Mouse (Mus musculus) hindbrain, embryonic 12.5 days (tissue): ENCODE data around the gene Nos1. TPM values are rescaled to one million over a fixed set of nuclear protein-coding genes. Genes with fewer than 3 reads are reported as not detected.
A peak's percentile ranks its signal among the peaks of the same experiment; 100 is the strongest.

Experiments used
- ATAC-seq: fragments of 200-750 bp; cut with Nextera tagmentation; 2 replicates; pipeline ENCODE4 v1.8.0; 2017; ENCODE audit warnings: moderate TSS enrichment; ENCODE audit not compliant: low FRiP score
- H3K27ac ChIP-seq: fragments of 300-500 bp; sonication (generic); 2 replicates; pipeline ENCODE4 v1.5.1; 2016; ENCODE audit warnings: mild to moderate bottlenecking
- H3K27me3 ChIP-seq: fragments of 300-500 bp; sonication (generic); 2 replicates; pipeline ENCODE4 v1.6.1; 2016; ENCODE audit warnings: mild to moderate bottlenecking
- H3K36me3 ChIP-seq: fragments of 300-500 bp; sonication (generic); 2 replicates; pipeline ENCODE4 v1.6.1; 2016; ENCODE audit warnings: mild to moderate bottlenecking
- H3K4me1 ChIP-seq: fragments of 300-500 bp; sonication (generic); 2 replicates; pipeline ENCODE4 v1.6.1; 2016
- H3K4me2 ChIP-seq: fragments of 300-500 bp; sonication (generic); replicated peaks from 2 replicates; pipeline ENCODE4 v1.6.1; 2016; ENCODE audit warnings: mild to moderate bottlenecking
- H3K4me3 ChIP-seq: fragments of 300-500 bp; sonication (generic); 2 replicates; pipeline ENCODE4 v1.5.1; 2016; ENCODE audit warnings: mild to moderate bottlenecking
- H3K9ac ChIP-seq: fragments of 300-500 bp; sonication (generic); 2 replicates; pipeline ENCODE4 v1.6.1; 2016; ENCODE audit warnings: mild to moderate bottlenecking, moderate library complexity
- H3K9me3 ChIP-seq: fragments of 300-500 bp; sonication (generic); replicated peaks from 2 replicates; pipeline ENCODE4 v1.6.1; 2016; ENCODE audit warnings: mild to moderate bottlenecking
- WGBS: fragments of 180-500 bp; shearing (Covaris S2); methylation state at CpG from one replicate; pipeline ENCODE4 v1.1.7; 2016; 5-methylcytosine and 5-hydroxymethylcytosine counted together
- polyA plus RNA-seq: library from polyadenylated mRNA; unstranded; fragments of >200 nt; fragmentation: Nextera tagmentation; extraction: Ambion mirVana; gene quantifications from 2 replicates; pipeline ENCODE4 v1.2.1, GENCODE M21; 2016

Gene Nos1
- polyA plus RNA-seq, 1 experiment from 2014 or later = 0.99 TPM

DNA sequence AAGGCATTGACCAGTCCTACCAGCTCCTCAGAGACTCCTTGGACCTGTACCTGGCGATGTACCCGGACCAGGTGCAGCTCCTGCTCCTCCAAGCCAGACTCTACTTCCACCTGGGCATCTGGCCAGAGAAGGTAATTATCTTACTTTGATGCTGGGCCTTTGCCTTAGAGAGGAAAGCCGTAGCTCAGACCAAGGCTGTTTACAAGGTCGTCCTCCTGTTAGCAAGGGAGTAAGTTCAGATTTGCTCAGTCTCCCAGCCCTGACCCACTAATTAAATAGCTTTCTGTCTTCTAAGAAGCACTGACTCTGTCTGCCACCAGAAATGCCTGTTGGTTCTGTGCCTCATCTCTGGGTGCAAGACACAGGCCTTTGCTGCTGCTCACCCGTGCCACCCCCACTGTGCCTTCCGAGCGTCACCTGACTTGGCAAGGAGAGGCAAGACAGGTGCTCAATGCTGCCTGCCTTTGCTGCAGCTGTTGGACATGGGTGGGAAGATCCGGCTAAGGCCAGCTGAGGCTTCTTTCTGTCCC is 214.6 kb downstream of the Nos1 start:
- no peaks in the 10 kb centered on the region for H3K27me3 ChIP-seq
- WGBS = 89% methylated on average over 8 of the region's 8 CpGs
- no peak for ATAC-seq
- H3K9me3 ChIP-seq = no peaks in the 10 kb centered on the region
- H3K36me3 ChIP-seq = peaks cover 96% of the 10 kb centered on the region
- H3K27ac ChIP-seq = no peak overlapping the region
- no peak overlapping the region for H3K4me2 ChIP-seq
- no peak overlapping the region for H3K9ac ChIP-seq
- no peaks in the 10 kb centered on the region; the same call in 1 of the 2 replicates for H3K4me1 ChIP-seq
- H3K4me3 ChIP-seq = no peak overlapping the region

DNA sequence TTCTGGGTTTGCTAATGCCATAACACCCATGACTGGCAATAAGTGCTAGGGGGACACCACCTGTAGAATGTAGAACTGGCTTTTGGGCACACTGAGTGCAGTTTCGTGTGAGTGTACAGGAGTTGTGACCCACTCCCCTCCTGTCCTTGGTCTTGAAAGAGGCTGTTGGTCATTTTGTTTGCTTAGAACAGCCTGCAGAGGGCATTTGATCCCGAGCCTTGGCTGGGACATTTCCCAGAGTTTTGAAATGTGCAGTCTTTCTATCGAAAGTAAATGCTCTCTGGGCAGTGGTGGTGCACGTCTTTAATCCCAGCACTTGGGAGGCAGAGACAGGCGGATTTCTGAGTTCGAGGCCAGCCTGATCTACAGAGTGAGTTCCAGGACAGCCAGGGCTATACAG is 215.1 kb downstream of the Nos1 start:
- Histone ChIP-seq H3K4me2 (no peak overlapping the region), H3K4me3 (no peak overlapping the region), H3K4me1 (no peaks in the 10 kb centered on the region; the same call in 1 of the 2 replicates), H3K27me3 (no peaks in the 10 kb centered on the region), H3K27ac (no peak overlapping the region), H3K36me3 (peaks cover 96% of the 10 kb centered on the region), H3K9me3 (no peaks in the 10 kb centered on the region), H3K9ac (no peak overlapping the region)
- 87% methylated on average over 6 of the region's 6 CpGs for WGBS
- no peak for ATAC-seq

DNA sequence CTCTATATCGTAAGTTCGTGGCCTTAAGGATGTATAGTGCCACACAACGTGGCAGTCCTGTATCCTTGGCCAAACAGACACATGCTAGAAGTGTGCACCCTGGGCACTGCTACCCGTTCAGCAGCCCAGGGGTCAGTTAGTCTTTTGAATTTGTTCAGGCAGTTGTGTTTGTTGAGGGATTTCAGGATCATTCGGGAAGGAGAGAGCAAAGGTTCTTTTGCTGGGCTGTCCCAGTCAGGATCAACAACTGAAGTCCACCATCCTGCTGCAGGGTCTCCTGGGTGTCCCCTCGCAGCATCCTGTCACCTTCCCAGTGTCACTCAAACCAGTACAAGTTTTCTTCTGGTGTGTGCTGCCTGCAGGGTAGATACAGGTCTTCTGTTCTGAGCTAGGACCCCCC is 215.7 kb downstream of the Nos1 start:
- Histone ChIP-seq H3K4me2 (no peak overlapping the region), H3K9ac (no peak overlapping the region), H3K9me3 (no peaks in the 10 kb centered on the region), H3K36me3 (peaks cover 94% of the 10 kb centered on the region), H3K27ac (no peak overlapping the region), H3K4me3 (no peak overlapping the region), H3K4me1 (no peaks in the 10 kb centered on the region; the same call in 1 of the 2 replicates), H3K27me3 (no peaks in the 10 kb centered on the region)
- 86% methylated on average over 6 of the region's 6 CpGs for WGBS
- no peak for ATAC-seq

DNA sequence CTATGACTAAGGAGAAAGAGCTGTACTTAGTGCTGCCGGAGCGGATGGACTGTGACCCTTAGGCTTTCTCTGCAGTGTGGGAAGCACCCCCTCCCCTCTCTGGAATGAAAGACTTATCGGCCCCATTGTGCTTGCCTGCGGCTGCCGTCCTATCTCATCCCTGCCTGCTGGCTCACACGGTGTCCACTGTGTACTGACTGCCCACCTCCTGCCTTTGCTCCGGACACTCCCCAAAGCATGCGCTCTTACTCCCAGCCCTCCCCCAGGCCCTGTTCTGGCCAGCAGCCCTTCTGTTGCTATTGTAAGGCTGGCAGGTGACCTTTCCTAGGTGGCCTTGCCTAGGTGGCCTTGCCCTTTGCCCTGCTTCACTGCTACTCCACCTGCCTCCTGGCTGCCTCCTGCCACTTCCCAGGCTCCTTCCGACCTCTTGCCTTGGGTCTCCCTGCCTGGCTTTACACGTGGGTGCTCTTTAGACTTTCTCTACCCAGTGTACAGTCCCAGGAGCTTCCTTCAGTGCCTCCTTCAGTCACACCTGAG is 216.7 kb downstream of the Nos1 start:
- H3K9ac ChIP-seq = no peak overlapping the region
- no peak overlapping the region for H3K4me3 ChIP-seq
- H3K27ac ChIP-seq = no peak overlapping the region
- no peaks in the 10 kb centered on the region for H3K9me3 ChIP-seq
- no peaks in the 10 kb centered on the region for H3K27me3 ChIP-seq
- no peak overlapping the region for H3K4me2 ChIP-seq
- ATAC-seq = no peak
- no peaks in the 10 kb centered on the region; the same call in 1 of the 2 replicates for H3K4me1 ChIP-seq
- 57% methylated on average over 10 of the region's 10 CpGs for WGBS
- H3K36me3 ChIP-seq = peaks cover 92% of the 10 kb centered on the region

- H3K36me3 ChIP-seq = peaks cover 92% of the 10 kb centered on the region
- H3K27ac ChIP-seq = no peak overlapping the region
- no peak overlapping the region for H3K9ac ChIP-seq
- ATAC-seq = no peak
- H3K9me3 ChIP-seq = no peaks in the 10 kb centered on the region
- 70% methylated on average over 7 of the region's 7 CpGs for WGBS
- H3K4me2 ChIP-seq = no peak overlapping the region
- no peaks in the 10 kb centered on the region; the same call in 1 of the 2 replicates for H3K4me1 ChIP-seq
- no peak overlapping the region for H3K4me3 ChIP-seq
- no peaks in the 10 kb centered on the region for H3K27me3 ChIP-seq
These were observed 218.2 kb downstream of the Nos1 start for GRCm38 (mm10) chr5:117999061-117999460.

DNA sequence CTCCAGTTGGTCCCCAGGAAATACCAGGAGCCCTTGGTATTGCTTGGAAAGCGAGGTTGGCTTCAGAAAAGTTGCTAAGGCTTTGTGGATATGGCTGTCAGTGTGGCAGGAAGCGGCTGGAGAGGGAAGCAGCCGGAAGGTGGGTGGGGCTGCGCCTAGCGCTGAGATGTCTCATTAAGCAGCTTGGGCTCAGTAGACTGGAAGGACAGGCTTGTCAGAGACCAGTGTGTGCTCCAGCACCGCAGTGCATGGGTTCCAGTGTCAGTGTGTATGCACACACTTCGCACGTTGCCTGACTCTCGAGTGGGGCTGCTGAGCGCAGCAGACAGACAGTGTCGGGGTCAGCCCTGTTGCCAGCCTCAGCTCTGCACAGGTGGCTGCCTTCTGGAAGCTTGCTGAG is 218.8 kb downstream of the Nos1 start:
- H3K36me3 ChIP-seq = peaks cover 91% of the 10 kb centered on the region
- H3K4me1 ChIP-seq = no peaks in the 10 kb centered on the region; the same call in 1 of the 2 replicates
- 75% methylated on average over 11 of the region's 11 CpGs for WGBS
- no peak overlapping the region for H3K27ac ChIP-seq
- no peaks in the 10 kb centered on the region for H3K27me3 ChIP-seq
- no peak overlapping the region for H3K9ac ChIP-seq
- no peaks in the 10 kb centered on the region for H3K9me3 ChIP-seq
- no peak for ATAC-seq
- H3K4me3 ChIP-seq = no peak overlapping the region
- H3K4me2 ChIP-seq = no peak overlapping the region

- no peak overlapping the region for H3K4me2 ChIP-seq
- 36% methylated on average over 9 of the region's 9 CpGs for WGBS
- no peak overlapping the region for H3K4me3 ChIP-seq
- peaks cover 92% of the 10 kb centered on the region for H3K36me3 ChIP-seq
- no peaks in the 10 kb centered on the region for H3K27me3 ChIP-seq
- no peaks in the 10 kb centered on the region; the same call in 1 of the 2 replicates for H3K4me1 ChIP-seq
- peak; percentile 62 for ATAC-seq
- H3K27ac ChIP-seq = no peak overlapping the region
- no peak overlapping the region for H3K9ac ChIP-seq
- H3K9me3 ChIP-seq = no peaks in the 10 kb centered on the region
These were observed 221.2 kb downstream of the Nos1 start for GRCm38 (mm10) chr5:118002059-118002458.

DNA sequence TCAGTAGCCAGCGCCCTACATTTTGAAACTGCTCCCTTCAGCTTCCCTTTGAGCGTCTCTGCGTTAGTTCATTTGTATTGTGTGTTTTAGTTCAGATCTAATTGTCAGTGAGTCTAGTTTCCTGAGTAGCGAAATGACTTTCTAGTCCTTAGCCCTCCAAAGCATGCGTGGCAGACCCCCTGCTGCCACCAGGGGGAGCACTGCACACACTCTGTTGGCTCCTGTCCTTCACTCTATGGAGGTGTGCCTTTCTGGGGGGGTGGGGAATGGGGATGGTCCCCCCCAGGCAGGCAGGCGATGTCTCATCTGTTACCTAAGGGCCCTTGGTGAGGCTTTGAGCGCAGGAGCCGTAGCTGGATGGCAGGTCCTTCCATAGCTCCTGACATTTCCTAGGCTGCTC is 223.8 kb downstream of the Nos1 start:
- no peak overlapping the region for H3K4me2 ChIP-seq
- no peaks in the 10 kb centered on the region for H3K27me3 ChIP-seq
- WGBS = 80% methylated on average over 8 of the region's 8 CpGs
- H3K9ac ChIP-seq = no peak overlapping the region
- H3K9me3 ChIP-seq = no peaks in the 10 kb centered on the region
- H3K27ac ChIP-seq = no peak overlapping the region
- H3K36me3 ChIP-seq = peaks cover 91% of the 10 kb centered on the region
- no peaks in the 10 kb centered on the region for H3K4me1 ChIP-seq
- ATAC-seq = no peak
- no peak overlapping the region for H3K4me3 ChIP-seq

GRCm38 (mm10) chr5:118005728-118006127 is 224.9 kb downstream of the Nos1 start:
- Histone ChIP-seq H3K4me2 (no peak overlapping the region), H3K27ac (no peak overlapping the region), H3K9me3 (no peaks in the 10 kb centered on the region), H3K4me3 (no peak overlapping the region), H3K36me3 (peaks cover 90% of the 10 kb centered on the region), H3K9ac (no peak overlapping the region), H3K27me3 (no peaks in the 10 kb centered on the region), H3K4me1 (no peaks in the 10 kb centered on the region)
- no peak for ATAC-seq
- WGBS = 89% methylated on average over 1 of the region's 1 CpGs

- no peak for ATAC-seq
- H3K36me3 ChIP-seq = peaks cover 71% of the 10 kb centered on the region
- no peak overlapping the region for H3K9ac ChIP-seq
- H3K27ac ChIP-seq = no peak overlapping the region
- H3K4me1 ChIP-seq = peaks cover 11% of the 10 kb centered on the region; the same call in 1 of the 2 replicates
- WGBS = 90% methylated on average over 13 of the region's 13 CpGs
- no peaks in the 10 kb centered on the region for H3K9me3 ChIP-seq
- H3K4me2 ChIP-seq = no peak overlapping the region
- H3K4me3 ChIP-seq = no peak overlapping the region
- no peaks in the 10 kb centered on the region for H3K27me3 ChIP-seq
These were observed 227.5 kb downstream of the Nos1 start for GRCm38 (mm10) chr5:118008344-118008743.

Other genes with a start within 250 kb of the Nos1 start
- gene Fbxo21, start 195.7 kb downstream of the Nos1 start, polyA plus RNA-seq = 132 and 133 TPM in 2 replicates
- gene Tesc, start 246.7 kb downstream of the Nos1 start, polyA plus RNA-seq = 0.53 and 0.56 TPM in 2 replicates